21 mouse cellular contexts compared by ENCODE assay signal in the genomic region with DNA sequence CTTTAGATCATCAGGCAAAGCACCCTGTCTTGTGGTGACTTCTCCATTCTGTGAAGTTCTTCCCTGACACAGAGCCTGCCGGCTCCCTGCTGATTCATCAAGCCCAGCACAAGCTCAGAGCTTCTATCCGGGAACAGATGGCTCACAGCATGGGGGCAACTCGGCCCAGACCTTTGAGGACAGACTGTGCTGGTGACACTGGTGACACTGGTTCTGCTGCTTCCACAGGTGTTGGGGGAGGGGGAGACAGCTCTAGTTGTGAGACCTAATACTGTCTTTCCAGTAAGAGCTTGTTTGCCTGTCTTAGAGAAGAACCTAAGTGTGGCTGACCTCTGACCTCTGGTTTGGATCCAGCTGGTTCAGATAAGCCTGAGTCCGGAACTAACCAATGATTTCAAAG. TPM values are rescaled to one million over a fixed set of nuclear protein-coding genes. Genes with fewer than 3 reads are reported as not detected.
A peak's percentile ranks its signal among the peaks of the same experiment; 100 is the strongest.
DNase-seq lines count a peak whose midpoint lies in the region; ATAC-seq and TF ChIP-seq lines count a peak whose summit lies in the region.
"Had no signal": no experiment of that assay in that cellular context is flagged by ENCODE, and none has a peak within 500 bp of the region (broad histone marks: within the 10 kb centered on the region; RNA-seq: fewer than 3 reads in every experiment).

No protein-coding gene starts in this region.

- no peak for ATAC-seq in midbrain, postnatal 0 days (ENCODE audit: low FRiP score)
- ATAC-seq: intestine, postnatal 0 days had no signal

- TF ChIP-seq CTCF in midbrain, postnatal 0 days (IDR thresholded peaks at IDR 0.05): no peak

- H3K27ac ChIP-seq in midbrain, postnatal 0 days (ENCODE audit: low read depth, low read length): no peak overlapping the region
- no peak overlapping the region; the same call in 1 of the 2 replicates for H3K27ac ChIP-seq in midbrain, embryonic 10.5 days (replicated peaks)
- H3K27ac ChIP-seq: heart, embryonic 13.5 days; hindbrain, embryonic 10.5 days; liver, embryonic 15.5 days had no signal

- H3K9me3 ChIP-seq in midbrain, postnatal 0 days (ENCODE audit: low read length): no peaks in the 10 kb centered on the region
- H3K9me3 ChIP-seq in midbrain, embryonic 10.5 days (replicated peaks): no peaks in the 10 kb centered on the region
- H3K9me3 ChIP-seq: heart, embryonic 13.5 days; hindbrain, embryonic 10.5 days; liver, embryonic 15.5 days had no signal

- H3K27me3 ChIP-seq in midbrain, postnatal 0 days (ENCODE audit: insufficient read depth, low read length): no peaks in the 10 kb centered on the region
- H3K27me3 ChIP-seq in midbrain, embryonic 10.5 days (ENCODE audit: low read depth, poor library complexity, severe bottlenecking): peaks cover 20% of the 10 kb centered on the region

- 14% methylated on average over 4 of the region's 4 CpGs for WGBS in midbrain, postnatal 0 days
- WGBS in midbrain, embryonic 10.5 days: 22% methylated on average over 4 of the region's 4 CpGs

- H3K4me2 ChIP-seq in midbrain, postnatal 0 days (ENCODE audit: low read depth, low read length, poor library complexity, severe bottlenecking): no peak overlapping the region
- H3K4me2 ChIP-seq: heart, embryonic 13.5 days; liver, embryonic 15.5 days had no signal

- no peaks in the 10 kb centered on the region for H3K36me3 ChIP-seq in midbrain, postnatal 0 days (ENCODE audit: insufficient read depth, low read length)
- H3K36me3 ChIP-seq in midbrain, embryonic 10.5 days: no peaks in the 10 kb centered on the region
- H3K36me3 ChIP-seq: heart, embryonic 13.5 days; hindbrain, embryonic 10.5 days; liver, embryonic 15.5 days had no signal

- H3K4me3 ChIP-seq in midbrain, postnatal 0 days (ENCODE audit: low read depth, low read length): no peak overlapping the region
- H3K4me3 ChIP-seq in midbrain, embryonic 10.5 days: no peak overlapping the region
- H3K4me3 ChIP-seq: erythroblast, embryonic 14.5 days; heart, embryonic 13.5 days; hindbrain, embryonic 10.5 days; liver, embryonic 15.5 days had no signal

- DNase-seq in midbrain, postnatal 0 days (ENCODE audit: low spot score): peak; percentile 35
- no peak for DNase-seq in midbrain, embryonic 10.5 days (ENCODE audit: low spot score)
- DNase-seq in cerebellum, adult 11 months: peak; percentile 94
- DNase-seq in cerebellum, postnatal 36 days: peak; percentile 97 to 99
- DNase-seq in urinary bladder, postnatal 36 days (ENCODE audit: low spot score in 2 of 2): no peak
- no peak for DNase-seq in right cerebral cortex, postnatal 14 days
- DNase-seq in testis, postnatal 10 days (ENCODE audit: low spot score): no peak
- DNase-seq: adrenal gland, postnatal 36 days; gastrocnemius, postnatal 10 days; kidney, postnatal 14 days; lung, postnatal 14 days; thymus, adult 2 months had no signal

- H3K9ac ChIP-seq in midbrain, postnatal 0 days (replicated peaks; ENCODE audit: low read length, poor library complexity, severe bottlenecking): no peak overlapping the region
- H3K9ac ChIP-seq: heart, embryonic 13.5 days; liver, embryonic 15.5 days had no signal

- H3K4me1 ChIP-seq in midbrain, postnatal 0 days (ENCODE audit: insufficient read depth, low read length): peaks cover 7% of the 10 kb centered on the region; the same call in 1 of the 2 replicates
- peaks cover 22% of the 10 kb centered on the region for H3K4me1 ChIP-seq in midbrain, embryonic 10.5 days
- H3K4me1 ChIP-seq: liver, embryonic 15.5 days had no signal

RNA-seq across cellular contexts. Expression of gene Gdap1l1, which starts 4.3 kb away (rescaled TPM):
- 150 and 182 TPM in 2 replicates for total RNA-seq in midbrain, postnatal 0 days (2014; rRNA removed)
- polyA plus RNA-seq in midbrain, postnatal 0 days (2015; fragmentation: Nextera tagmentation; extraction: Ambion mirVana): 147 and 155 TPM in 2 replicates
- 20.0 and 30.2 TPM in 2 replicates for polyA plus RNA-seq in midbrain, embryonic 10.5 days (2016; fragmentation: Nextera tagmentation; extraction: Ambion mirVana)
- total RNA-seq: CH12.LX; monocyte, adult 5-6 weeks had no signal
- polyA plus RNA-seq: erythroblast, embryonic 14.5 days had no signal

RNA-seq across cellular contexts. Expression of gene Oser1, which starts 9.5 kb away (rescaled TPM):
- 27.6 and 29.9 TPM in 2 replicates for total RNA-seq in midbrain, postnatal 0 days (2014; rRNA removed)
- 63.8 and 64.7 TPM in 2 replicates for polyA plus RNA-seq in midbrain, postnatal 0 days (2015; fragmentation: Nextera tagmentation; extraction: Ambion mirVana)
- 92.7 and 99.9 TPM in 2 replicates for polyA plus RNA-seq in midbrain, embryonic 10.5 days (2016; fragmentation: Nextera tagmentation; extraction: Ambion mirVana)

RNA-seq across cellular contexts. Expression of gene Jph2, which starts 36.2 kb away (rescaled TPM):
- 2.3 and 3.5 TPM in 2 replicates for total RNA-seq in midbrain, postnatal 0 days (2014; rRNA removed)
- polyA plus RNA-seq in midbrain, postnatal 0 days (2015; fragmentation: Nextera tagmentation; extraction: Ambion mirVana): 1.5 and 2.2 TPM in 2 replicates
- 0.32 and 0.59 TPM in 2 replicates for polyA plus RNA-seq in midbrain, embryonic 10.5 days (2016; fragmentation: Nextera tagmentation; extraction: Ambion mirVana)
- total RNA-seq: CH12.LX; monocyte, adult 5-6 weeks had no signal
- polyA plus RNA-seq: erythroblast, embryonic 14.5 days had no signal

RNA-seq across cellular contexts. Expression of gene Fitm2, which starts 38.5 kb away (rescaled TPM):
- total RNA-seq in midbrain, postnatal 0 days (2014; rRNA removed): 24.5 and 29.9 TPM in 2 replicates
- 15.3 and 15.4 TPM in 2 replicates for polyA plus RNA-seq in midbrain, postnatal 0 days (2015; fragmentation: Nextera tagmentation; extraction: Ambion mirVana)
- polyA plus RNA-seq in midbrain, embryonic 10.5 days (2016; fragmentation: Nextera tagmentation; extraction: Ambion mirVana): 9.8 and 11.2 TPM in 2 replicates

RNA-seq across cellular contexts. Expression of gene R3hdml, which starts 58.1 kb away (rescaled TPM):
- 0.38 TPM in 2 replicates for total RNA-seq in midbrain, postnatal 0 days (2014; rRNA removed)
- 0.21 and 0.70 TPM in 2 replicates for polyA plus RNA-seq in midbrain, postnatal 0 days (2015; fragmentation: Nextera tagmentation; extraction: Ambion mirVana)
- polyA plus RNA-seq in midbrain, embryonic 10.5 days (2016; fragmentation: Nextera tagmentation; extraction: Ambion mirVana): not detected in 2 replicates
- total RNA-seq: adrenal gland, postnatal 36 days; CH12.LX; gastrocnemius, postnatal 10 days; layer of hippocampus, postnatal 14 days; monocyte, adult 5-6 weeks had no signal
- polyA plus RNA-seq: erythroblast, embryonic 14.5 days; heart, embryonic 13.5 days; hindbrain, embryonic 10.5 days; limb, embryonic 11.5 days; liver, embryonic 15.5 days had no signal

Comparison
In these comparisons a context has a peak if more than half of its experiments do, and no peak if none do; other contexts are left out.
1. DNase-seq: peak in midbrain, postnatal 0 days (single experiment), cerebellum, adult 11 months (single experiment) and cerebellum, postnatal 36 days (2 of 2); none in midbrain, embryonic 10.5 days (single experiment), urinary bladder, postnatal 36 days (0 of 2), right cerebral cortex, postnatal 14 days (single experiment) and testis, postnatal 10 days (single experiment).